Mouse (Mus musculus): Measurements from ENCODE around the gene Sh3kbp1.

- TF ChIP-seq EP300 (IDR thresholded peaks at IDR 0.05; ENCODE audit: low read depth): no peak
- TF ChIP-seq CTCF (IDR thresholded peaks at IDR 0.05; ENCODE audit: low read depth): no peak
Measured at GRCm38 (mm10) chrX:159839786-159840185, 212.7 kb downstream of the Sh3kbp1 start.

Measured in heart, postnatal 0 days (tissue).